Mouse (Mus musculus): ENCODE results near the gene Zbtb22.

Gene Zbtb22

GRCm38 (mm10) chr17:33920282-33921097 lies 4.8 kb downstream of the Zbtb22 start:
- peak; percentile 84 to 85 for DNase-seq (ENCODE audit: low spot score in 2 of 2)

- DNase-seq (ENCODE audit: low spot score in 2 of 2) = no peak
Observed at GRCm38 (mm10) chr17:33921361-33921760, 5.7 kb downstream of the Zbtb22 start.

- DNase-seq (ENCODE audit: low spot score in 2 of 2) = no peak
Observed at GRCm38 (mm10) chr17:33924577-33925283, 9.0 kb downstream of the Zbtb22 start.

- no peak for DNase-seq (ENCODE audit: low spot score in 2 of 2)
Observed at GRCm38 (mm10) chr17:33925406-33926116, 9.9 kb downstream of the Zbtb22 start.

GRCm38 (mm10) chr17:33926207-33926932 lies 10.7 kb downstream of the Zbtb22 start:
- no peak for DNase-seq (ENCODE audit: low spot score in 2 of 2)

GRCm38 (mm10) chr17:33928251-33928947 lies 12.7 kb downstream of the Zbtb22 start:
- DNase-seq (ENCODE audit: low spot score in 2 of 2) = no peak

- DNase-seq (ENCODE audit: low spot score in 2 of 2) = peak; percentile 88 to 91
Observed at GRCm38 (mm10) chr17:33929371-33930279, 13.9 kb downstream of the Zbtb22 start, which contains the start of gene Rgl2. Gene Rgl2 (plus strand): TSS chr17:33929543.

- peak; percentile 69 to 72 for DNase-seq (ENCODE audit: low spot score in 2 of 2)
Observed at GRCm38 (mm10) chr17:33930280-33931158, 14.8 kb downstream of the Zbtb22 start.

- no peak for DNase-seq (ENCODE audit: low spot score in 2 of 2)
Observed at GRCm38 (mm10) chr17:33931159-33931866, 15.6 kb downstream of the Zbtb22 start.

- DNase-seq (ENCODE audit: low spot score in 2 of 2) = no peak
Observed at GRCm38 (mm10) chr17:33931947-33932346, 16.2 kb downstream of the Zbtb22 start.

GRCm38 (mm10) chr17:33932448-33932847 lies 16.7 kb downstream of the Zbtb22 start:
- no peak for DNase-seq (ENCODE audit: low spot score in 2 of 2)

- no peak for DNase-seq (ENCODE audit: low spot score in 2 of 2)
Observed at GRCm38 (mm10) chr17:33932970-33933369, 17.3 kb downstream of the Zbtb22 start.

- DNase-seq (ENCODE audit: low spot score in 2 of 2) = no peak
Observed at GRCm38 (mm10) chr17:33935422-33936055, 19.8 kb downstream of the Zbtb22 start.

- no peak for DNase-seq (ENCODE audit: low spot score in 2 of 2)
Observed at GRCm38 (mm10) chr17:33936993-33937392, 21.3 kb downstream of the Zbtb22 start.

- no peak for DNase-seq (ENCODE audit: low spot score in 2 of 2)
Observed at GRCm38 (mm10) chr17:33938783-33939182, 23.1 kb downstream of the Zbtb22 start.

- peak; percentile 82 to 88 for DNase-seq (ENCODE audit: low spot score in 2 of 2)
Observed at GRCm38 (mm10) chr17:33940206-33940805, 24.6 kb downstream of the Zbtb22 start, which contains the start of the genes Pfdn6 and Wdr46. Gene Pfdn6 (minus strand): TSS chr17:33940343. Gene Wdr46 (plus strand): TSS chr17:33940660.

- DNase-seq (ENCODE audit: low spot score in 2 of 2) = no peak
Observed at GRCm38 (mm10) chr17:33940981-33941380, 25.3 kb downstream of the Zbtb22 start.

Data from spleen, postnatal 36 days (tissue).